Mouse (Mus musculus) lung, adult 2 months (tissue): ENCODE results near the gene Lss.

ENCODE experiments used
- CTCF ChIP-seq: fragments of 200-500 bp; IDR thresholded peaks from 2 replicates; pipeline ENCODE4 v1.5.1; 2011; ENCODE audit warnings: mild to moderate bottlenecking, low read length, control low read depth; ENCODE audit not compliant: insufficient read depth
- POLR2A ChIP-seq: fragments of 200-500 bp; IDR thresholded peaks from 2 replicates; pipeline ENCODE4 v1.6.1; 2011; ENCODE audit warnings: low read depth, mild to moderate bottlenecking, control low read depth, low read length, borderline replicate concordance; ENCODE audit errors: extremely low read depth

GRCm38 (mm10) chr10:76569996-76570685 lies 38.8 kb downstream of the Lss start:
- TF ChIP-seq POLR2A (no peak), CTCF (no peak)
